ENCODE assay signal across 8 mouse cellular contexts in the genomic region with DNA sequence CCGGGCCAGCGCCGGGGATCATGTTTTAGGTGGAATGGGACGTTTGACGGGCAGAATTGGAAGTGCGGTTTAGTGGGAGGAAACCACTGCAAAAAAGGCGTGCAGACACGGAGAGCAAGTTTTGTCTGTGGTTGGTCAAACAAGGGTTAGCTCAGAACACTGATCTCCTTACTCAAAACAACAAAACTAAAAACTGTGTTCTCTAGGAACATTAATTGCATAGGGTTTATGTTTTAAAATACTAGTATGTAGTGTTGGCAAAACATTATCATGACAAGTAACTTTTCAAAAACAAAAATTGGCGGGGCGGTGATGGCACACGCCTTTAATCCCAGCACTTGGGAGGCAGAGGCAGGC. TPM values are rescaled to one million over a fixed set of nuclear protein-coding genes. Genes with fewer than 3 reads are reported as not detected.
DNase-seq lines count a peak whose midpoint lies in the region; ATAC-seq lines count a peak whose summit lies in the region.

No protein-coding gene starts in this region.

- peaks cover 15% of the 10 kb centered on the region; the same call in 1 of the 2 replicates for H3K36me3 ChIP-seq in kidney, embryonic 16.5 days (ENCODE audit: insufficient read depth, low read length)
- H3K36me3 ChIP-seq in embryonic facial prominence, embryonic 10.5 days (replicated peaks): peaks cover 31% of the 10 kb centered on the region
- H3K36me3 ChIP-seq in hindbrain, embryonic 16.5 days (ENCODE audit: control insufficient read depth, insufficient read depth, low read length): 0 out of 2 replicates have a peak, but pooled peaks cover 2% of the 10 kb centered on the region
- H3K36me3 ChIP-seq in midbrain, embryonic 15.5 days (replicated peaks): no peaks in the 10 kb centered on the region

- WGBS in kidney, embryonic 16.5 days: 31% methylated on average over 11 of the region's 11 CpGs
- 40% methylated on average over 11 of the region's 11 CpGs for WGBS in embryonic facial prominence, embryonic 10.5 days
- WGBS in hindbrain, embryonic 16.5 days: 35% methylated on average over 11 of the region's 11 CpGs
- WGBS in midbrain, embryonic 15.5 days: 40% methylated on average over 11 of the region's 11 CpGs

- ATAC-seq in kidney, embryonic 16.5 days (ENCODE audit: low FRiP score, low TSS enrichment): no peak
- no peak for ATAC-seq in hindbrain, embryonic 16.5 days
- ATAC-seq in midbrain, embryonic 15.5 days (replicated peaks): no peak; the same call in 1 of the 2 replicates

- peak overlapping the region; percentile 68 for H3K4me3 ChIP-seq in kidney, embryonic 16.5 days (ENCODE audit: low read length)
- peak overlapping the region; percentile 77 for H3K4me3 ChIP-seq in embryonic facial prominence, embryonic 10.5 days
- H3K4me3 ChIP-seq in hindbrain, embryonic 16.5 days (ENCODE audit: low read length): peak overlapping the region; percentile 70
- H3K4me3 ChIP-seq in midbrain, embryonic 15.5 days: peak overlapping the region; percentile 66

- DNase-seq in kidney, postnatal 10 days: no peak
- no peak for DNase-seq in embryonic facial prominence, embryonic 10.5 days (ENCODE audit: low spot score)
- no peak for DNase-seq in right cerebral cortex, postnatal 10 days (ENCODE audit: low spot score in 2 of 2)
- DNase-seq in ovary, adult 18-20 months (ENCODE audit: low spot score): no peak
- no peak for DNase-seq in frontal cortex, postnatal 25 days (ENCODE audit: low spot score in 2 of 2)

- H3K27ac ChIP-seq in kidney, embryonic 16.5 days (ENCODE audit: low read length): peak overlapping the region; percentile 95
- peak overlapping the region; percentile 98 for H3K27ac ChIP-seq in embryonic facial prominence, embryonic 10.5 days (replicated peaks)
- H3K27ac ChIP-seq in hindbrain, embryonic 16.5 days (ENCODE audit: low read depth, low read length): peak overlapping the region; percentile 87
- peak overlapping the region; percentile 89 for H3K27ac ChIP-seq in midbrain, embryonic 15.5 days

- no peaks in the 10 kb centered on the region for H3K27me3 ChIP-seq in kidney, embryonic 16.5 days (ENCODE audit: insufficient read depth, low read length)
- no peaks in the 10 kb centered on the region for H3K27me3 ChIP-seq in embryonic facial prominence, embryonic 10.5 days (replicated peaks; ENCODE audit: low read depth, poor library complexity, severe bottlenecking)
- no peaks in the 10 kb centered on the region for H3K27me3 ChIP-seq in hindbrain, embryonic 16.5 days (replicated peaks; ENCODE audit: control insufficient read depth, insufficient read depth, low read length)
- no peaks in the 10 kb centered on the region for H3K27me3 ChIP-seq in midbrain, embryonic 15.5 days (replicated peaks)

- peak overlapping the region; percentile 69 for H3K4me2 ChIP-seq in kidney, embryonic 16.5 days (replicated peaks; ENCODE audit: low read depth, low read length)
- H3K4me2 ChIP-seq in hindbrain, embryonic 16.5 days (ENCODE audit: low read length): peak overlapping the region; percentile 75
- peak overlapping the region; percentile 60 for H3K4me2 ChIP-seq in midbrain, embryonic 15.5 days

- no peaks in the 10 kb centered on the region for H3K9me3 ChIP-seq in kidney, embryonic 16.5 days (ENCODE audit: low read length)
- H3K9me3 ChIP-seq in embryonic facial prominence, embryonic 10.5 days: no peaks in the 10 kb centered on the region
- no peaks in the 10 kb centered on the region for H3K9me3 ChIP-seq in hindbrain, embryonic 16.5 days (ENCODE audit: control insufficient read depth, low read length)
- H3K9me3 ChIP-seq in midbrain, embryonic 15.5 days: no peaks in the 10 kb centered on the region

- peak overlapping the region; percentile 85 for H3K9ac ChIP-seq in kidney, embryonic 16.5 days (replicated peaks; ENCODE audit: low read length)
- peak overlapping the region; percentile 89 for H3K9ac ChIP-seq in hindbrain, embryonic 16.5 days (ENCODE audit: low read depth, low read length)
- H3K9ac ChIP-seq in midbrain, embryonic 15.5 days: peak overlapping the region; percentile 73

- peaks cover 12% of the 10 kb centered on the region; the same call in 1 of the 2 replicates for H3K4me1 ChIP-seq in kidney, embryonic 16.5 days (ENCODE audit: insufficient read depth, low read length)
- peaks cover 11% of the 10 kb centered on the region for H3K4me1 ChIP-seq in embryonic facial prominence, embryonic 10.5 days
- peaks cover 4% of the 10 kb centered on the region; the same call in 1 of the 2 replicates for H3K4me1 ChIP-seq in hindbrain, embryonic 16.5 days (ENCODE audit: control insufficient read depth, insufficient read depth, low read depth, low read length)
- H3K4me1 ChIP-seq in midbrain, embryonic 15.5 days: peaks cover 11% of the 10 kb centered on the region

RNA-seq across cellular contexts. Expression of a gene that starts 52.0 kb away (rescaled TPM):
- polyA plus RNA-seq in kidney, embryonic 16.5 days (2015; fragmentation: Nextera tagmentation; extraction: Ambion mirVana): 103 TPM in 2 replicates
- 91.8 and 95.3 TPM in 2 replicates for polyA plus RNA-seq in embryonic facial prominence, embryonic 10.5 days (2016; fragmentation: Nextera tagmentation; extraction: Ambion mirVana)
- 124 and 141 TPM in 2 replicates for polyA plus RNA-seq in hindbrain, embryonic 16.5 days (2015; fragmentation: Nextera tagmentation; extraction: Ambion mirVana)
- polyA plus RNA-seq in midbrain, embryonic 15.5 days (2015; fragmentation: Nextera tagmentation; extraction: Ambion mirVana): 102 and 107 TPM in 2 replicates
